Mouse (Mus musculus): ENCODE results near the gene Slfn8. TPM values are rescaled to one million over a fixed set of nuclear protein-coding genes. Genes with fewer than 3 reads are reported as not detected.
"Not testable (repeated sequence)": the region's sequence is repeated elsewhere in the genome, so short reads cannot be mapped to it uniquely, and the experiment has no call there.

Gene Slfn8
- total RNA-seq, 2 experiments from 2014 or later = 0.84 to 1.3 TPM

- peak; percentile 15 to 43 for DNase-seq (ENCODE audit: low spot score in 2 of 2)
Observed at GRCm38 (mm10) chr11:82991469-82992166, 29.0 kb downstream of the Slfn8 start, which contains the start of gene Slfn9. Gene Slfn9 (minus strand): TSS chr11:82991830.

GRCm38 (mm10) chr11:82990612-82991385 is 29.8 kb downstream of the Slfn8 start:
- DNase-seq (ENCODE audit: low spot score in 2 of 2) = not testable (repeated sequence)

- no peak for DNase-seq (ENCODE audit: low spot score in 2 of 2)
Observed at GRCm38 (mm10) chr11:82989357-82989756, 31.3 kb downstream of the Slfn8 start.

- DNase-seq (ENCODE audit: low spot score in 2 of 2) = no peak
Observed at GRCm38 (mm10) chr11:82987621-82988020, 33.0 kb downstream of the Slfn8 start.

GRCm38 (mm10) chr11:82983193-82983592 is 37.4 kb downstream of the Slfn8 start:
- no peak for DNase-seq (ENCODE audit: low spot score in 2 of 2)

- not testable (repeated sequence) for DNase-seq (ENCODE audit: low spot score in 2 of 2)
Observed at GRCm38 (mm10) chr11:82982409-82982808, 38.2 kb downstream of the Slfn8 start.

- no peak for DNase-seq (ENCODE audit: low spot score in 2 of 2)
Observed at GRCm38 (mm10) chr11:82973916-82974315, 46.7 kb downstream of the Slfn8 start.

- no peak for DNase-seq (ENCODE audit: low spot score in 2 of 2)
Observed at GRCm38 (mm10) chr11:82971590-82971974, 49.0 kb downstream of the Slfn8 start.

- no peak for DNase-seq (ENCODE audit: low spot score in 2 of 2)
Observed at GRCm38 (mm10) chr11:82970712-82971589, 49.7 kb downstream of the Slfn8 start.

GRCm38 (mm10) chr11:82962215-82962614 is 58.4 kb downstream of the Slfn8 start:
- no peak for DNase-seq (ENCODE audit: low spot score in 2 of 2)

GRCm38 (mm10) chr11:82961743-82962142 is 58.9 kb downstream of the Slfn8 start:
- no peak for DNase-seq (ENCODE audit: low spot score in 2 of 2)

- DNase-seq (ENCODE audit: low spot score in 2 of 2) = no peak
Observed at GRCm38 (mm10) chr11:82959613-82960012, 61.0 kb downstream of the Slfn8 start.

GRCm38 (mm10) chr11:82956925-82957324 is 63.7 kb downstream of the Slfn8 start:
- no peak for DNase-seq (ENCODE audit: low spot score in 2 of 2)

- DNase-seq (ENCODE audit: low spot score in 2 of 2) = no peak
Observed at GRCm38 (mm10) chr11:82954631-82955030, 66.0 kb downstream of the Slfn8 start.

- no peak for DNase-seq (ENCODE audit: low spot score in 2 of 2)
Observed at GRCm38 (mm10) chr11:82952612-82953542, 67.7 kb downstream of the Slfn8 start.

Small RNAs within 50 kb of the gene (microRNA-seq; reads per million reads assigned to microRNA genes)
- gene Gm27598 (not detected), gene Mir7679 (not detected)

Other genes with a start within 250 kb of the Slfn8 start
- 10 to 100 TPM; 31.5 to 34.9 TPM for gene Lig3, start 239.7 kb downstream of the Slfn8 start, total RNA-seq (2021)
- gene Rffl, start 149.6 kb downstream of the Slfn8 start, total RNA-seq (2021) = 10 to 100 TPM; 10.6 to 12.0 TPM
- 10 to 100 TPM; 16.4 to 16.8 TPM for gene Rad51d, start 130.2 kb downstream of the Slfn8 start, total RNA-seq (2021)
- under 1 TPM; 0.23 to 0.25 TPM for gene Fndc8, start 128.7 kb downstream of the Slfn8 start, total RNA-seq (2021)
- 10 to 100 TPM; 30.7 to 33.4 TPM for gene Nle1, start 112.4 kb downstream of the Slfn8 start, total RNA-seq (2021)
- gene Unc45b, start 110.3 kb downstream of the Slfn8 start, total RNA-seq (2021) = 10 to 100 TPM; 14.9 to 15.5 TPM
- gene Slfn5, start 69.5 kb downstream of the Slfn8 start, total RNA-seq (2021) = 10 to 100 TPM; 25.0 to 25.4 TPM
- gene Slfn9, start 29.0 kb downstream of the Slfn8 start, total RNA-seq (2021) = 10 to 100 TPM; 15.7 to 18.1 TPM
- 1 to 10 TPM; 5.2 to 5.3 TPM for gene Slfn2, start 44.3 kb upstream of the Slfn8 start, total RNA-seq (2021)
- gene Slfn1, start 96.0 kb upstream of the Slfn8 start, total RNA-seq (2021) = under 1 TPM; 0.25 to 0.54 TPM
- under 1 TPM; 0.31 to 0.59 TPM for gene Slfn4, start 154.4 kb upstream of the Slfn8 start, total RNA-seq (2021)
- 1 to 10 TPM; 3.8 to 4.8 TPM for gene Slfn3, start 170.5 kb upstream of the Slfn8 start, total RNA-seq (2021)

Data from adrenal gland, postnatal 4 days (tissue).